ENCODE assay signal across 11 mouse cellular contexts in genomic region chr2:71744320-71744719, GRCm38 (mm10). TPM values are rescaled to one million over a fixed set of nuclear protein-coding genes. Genes with fewer than 3 reads are reported as not detected.
DNase-seq lines count a peak whose midpoint lies in the region; ATAC-seq and TF ChIP-seq lines count a peak whose summit lies in the region.
"Had no signal": no experiment of that assay in that cellular context is flagged by ENCODE, and none has a peak within 500 bp of the region (broad histone marks: within the 10 kb centered on the region; RNA-seq: fewer than 3 reads in every experiment).

No protein-coding gene starts in this region.

- DNase-seq in heart, postnatal 0 days (ENCODE audit: low spot score), result no peak
- no peak for DNase-seq in heart, postnatal 10 days
- DNase-seq in lung, postnatal 0 days (ENCODE audit: low spot score), result no peak
- no peak for DNase-seq in lung, postnatal 4 days
- DNase-seq in spleen, postnatal 14 days (ENCODE audit: low spot score in 2 of 2), result no peak
- DNase-seq: adrenal gland, adult 2 months; lung, postnatal 14 days; thymus, adult 18-20 months had no signal

- peaks cover 28% of the 10 kb centered on the region for H3K4me1 ChIP-seq in heart, postnatal 0 days (ENCODE audit: control insufficient read depth, insufficient read depth)
- peaks cover 20% of the 10 kb centered on the region; the same call in 1 of the 2 replicates for H3K4me1 ChIP-seq in lung, postnatal 0 days (ENCODE audit: insufficient read depth, low read depth, low read length)
- peaks cover 46% of the 10 kb centered on the region for H3K4me1 ChIP-seq in bone marrow macrophage, adult 2 months (ENCODE audit: control insufficient read depth, insufficient read depth, low read length)
- peaks cover 17% of the 10 kb centered on the region for H3K4me1 ChIP-seq in stomach, embryonic 14.5 days (ENCODE audit: control insufficient read depth, insufficient read depth, low read length)

- H3K36me3 ChIP-seq in heart, postnatal 0 days (replicated peaks; ENCODE audit: control insufficient read depth, insufficient read depth, low read length), result no peaks in the 10 kb centered on the region
- H3K36me3 ChIP-seq in lung, postnatal 0 days (ENCODE audit: insufficient read depth, low read length), result no peaks in the 10 kb centered on the region
- H3K36me3 ChIP-seq in stomach, embryonic 14.5 days (ENCODE audit: control insufficient read depth, insufficient read depth, low read length), result no peaks in the 10 kb centered on the region
- H3K36me3 ChIP-seq: neural tube, embryonic 15.5 days had no signal

- no peak for TF ChIP-seq POLR2A in bone marrow macrophage, adult 2 months (IDR thresholded peaks at IDR 0.05; ENCODE audit: borderline replicate concordance, low read depth, low read length)

- no peaks in the 10 kb centered on the region for H3K27me3 ChIP-seq in heart, postnatal 0 days (ENCODE audit: control insufficient read depth, insufficient read depth, low read length)
- no peaks in the 10 kb centered on the region for H3K27me3 ChIP-seq in lung, postnatal 0 days (replicated peaks; ENCODE audit: insufficient read depth, low read length)
- no peaks in the 10 kb centered on the region for H3K27me3 ChIP-seq in stomach, embryonic 14.5 days (ENCODE audit: control insufficient read depth, insufficient read depth, low read length)
- H3K27me3 ChIP-seq: neural tube, embryonic 15.5 days had no signal

- H3K9ac ChIP-seq in heart, postnatal 0 days (replicated peaks; ENCODE audit: low read depth, low read length), result no peak overlapping the region
- H3K9ac ChIP-seq in lung, postnatal 0 days (replicated peaks; ENCODE audit: low read depth), result no peak overlapping the region
- no peak overlapping the region for H3K9ac ChIP-seq in stomach, embryonic 14.5 days (replicated peaks; ENCODE audit: low read depth, low read length)
- H3K9ac ChIP-seq: neural tube, embryonic 15.5 days had no signal

- peak overlapping the region; percentile 50 for H3K27ac ChIP-seq in heart, postnatal 0 days (ENCODE audit: low read depth)
- 0 out of 2 replicates have a peak overlapping the region, but pooled peaks have one; percentile 26 for H3K27ac ChIP-seq in lung, postnatal 0 days (ENCODE audit: low read length)
- H3K27ac ChIP-seq in bone marrow macrophage, adult 2 months (ENCODE audit: insufficient read depth, low read depth, low read length), result peak overlapping the region; percentile 87
- 0 out of 2 replicates have a peak overlapping the region, but pooled peaks have one; percentile 29 for H3K27ac ChIP-seq in stomach, embryonic 14.5 days (ENCODE audit: low read length)

- H3K9me3 ChIP-seq in heart, postnatal 0 days (replicated peaks; ENCODE audit: control insufficient read depth, low read length), result no peaks in the 10 kb centered on the region
- no peaks in the 10 kb centered on the region for H3K9me3 ChIP-seq in lung, postnatal 0 days (ENCODE audit: low read length)
- no peaks in the 10 kb centered on the region for H3K9me3 ChIP-seq in stomach, embryonic 14.5 days (ENCODE audit: control insufficient read depth, low read depth, low read length)
- H3K9me3 ChIP-seq: neural tube, embryonic 15.5 days had no signal

- WGBS in heart, postnatal 0 days, result 24% methylated on average over 9 of the region's 9 CpGs
- 24% methylated on average over 9 of the region's 9 CpGs for WGBS in lung, postnatal 0 days
- 25% methylated on average over 9 of the region's 9 CpGs for WGBS in stomach, embryonic 14.5 days

- TF ChIP-seq EP300 in heart, postnatal 0 days (IDR thresholded peaks at IDR 0.05; ENCODE audit: low read depth), result no peak
- TF ChIP-seq EP300 in lung, postnatal 0 days (IDR thresholded peaks at IDR 0.05), result no peak

- TF ChIP-seq CTCF in heart, postnatal 0 days (IDR thresholded peaks at IDR 0.05; ENCODE audit: low read depth), result no peak
- no peak for TF ChIP-seq CTCF in lung, postnatal 0 days (IDR thresholded peaks at IDR 0.05)
- no peak for TF ChIP-seq CTCF in bone marrow macrophage, adult 2 months (IDR thresholded peaks at IDR 0.05; ENCODE audit: low read depth, low read length)

- no peak overlapping the region for H3K4me2 ChIP-seq in heart, postnatal 0 days (ENCODE audit: low read depth, low read length)
- H3K4me2 ChIP-seq in lung, postnatal 0 days (replicated peaks; ENCODE audit: low read depth, low read length), result no peak overlapping the region
- no peak overlapping the region for H3K4me2 ChIP-seq in stomach, embryonic 14.5 days (replicated peaks; ENCODE audit: low read depth, low read length)
- H3K4me2 ChIP-seq: neural tube, embryonic 15.5 days had no signal

- ATAC-seq in heart, postnatal 0 days (ENCODE audit: insufficient read depth, low read depth), result no peak
- ATAC-seq in lung, postnatal 0 days, result no peak
- ATAC-seq in stomach, embryonic 14.5 days (ENCODE audit: insufficient number of reproducible peaks, insufficient read depth, low FRiP score, low read depth), result no peak

- intact Hi-C loops in heart, postnatal 10 days (cut with DNase I), result no loop called here

- no peak overlapping the region for H3K4me3 ChIP-seq in heart, postnatal 0 days (ENCODE audit: low read depth, low read length)
- no peak overlapping the region for H3K4me3 ChIP-seq in lung, postnatal 0 days (ENCODE audit: low read depth, low read length)
- H3K4me3 ChIP-seq in bone marrow macrophage, adult 2 months (ENCODE audit: insufficient read depth, low read length), result no peak overlapping the region
- H3K4me3 ChIP-seq in stomach, embryonic 14.5 days (ENCODE audit: low read depth, low read length), result no peak overlapping the region
- H3K4me3 ChIP-seq: neural tube, embryonic 15.5 days had no signal

RNA-seq across cellular contexts. Expression of gene Itga6, which starts 1.1 kb away (rescaled TPM):
- total RNA-seq in heart, postnatal 0 days (2014; rRNA removed; ENCODE audit: low replicate concordance), result 69.2 and 101 TPM in 2 replicates
- 29.6 and 33.8 TPM in 2 replicates for polyA plus RNA-seq in heart, postnatal 0 days (2015; fragmentation: Nextera tagmentation; extraction: Ambion mirVana)
- 10 to 100 TPM; 95.3 to 98.2 TPM for total RNA-seq in heart, postnatal 10 days (2021)
- 78.2 and 79.1 TPM in 2 replicates for polyA plus RNA-seq in lung, postnatal 0 days (2015; fragmentation: Nextera tagmentation; extraction: Ambion mirVana)
- 144 and 160 TPM in 2 replicates for polyA plus RNA-seq in bone marrow macrophage, adult 2 months (2012; ENCODE audit: insufficient read depth, insufficient read length, missing spikeins)
- 65.5 and 77.0 TPM in 2 replicates for polyA plus RNA-seq in stomach, embryonic 14.5 days (2014; fragmentation: Nextera tagmentation; extraction: Ambion mirVana)

Comparison
In these comparisons a context has a peak if more than half of its experiments do, and no peak if none do; other contexts are left out.
1. H3K27ac ChIP-seq: peak in every context shown above with its lines; median percentile 87 in bone marrow macrophage, adult 2 months; 50 in heart, postnatal 0 days; 29 in stomach, embryonic 14.5 days; 26 in lung, postnatal 0 days.